Mouse (Mus musculus): ENCODE results near the gene Rp2.

GRCm38 (mm10) chrX:20382260-20382659, 18.0 kb downstream of the Rp2 start:
- TF ChIP-seq CTCF (IDR thresholded peaks at IDR 0.05; ENCODE audit: low read depth) (no peak), EP300 (IDR thresholded peaks at IDR 0.05; ENCODE audit: low read depth) (no peak)

All from heart, postnatal 0 days (tissue).